Mouse (Mus musculus): ENCODE measurements around the gene Cast.

DNA sequence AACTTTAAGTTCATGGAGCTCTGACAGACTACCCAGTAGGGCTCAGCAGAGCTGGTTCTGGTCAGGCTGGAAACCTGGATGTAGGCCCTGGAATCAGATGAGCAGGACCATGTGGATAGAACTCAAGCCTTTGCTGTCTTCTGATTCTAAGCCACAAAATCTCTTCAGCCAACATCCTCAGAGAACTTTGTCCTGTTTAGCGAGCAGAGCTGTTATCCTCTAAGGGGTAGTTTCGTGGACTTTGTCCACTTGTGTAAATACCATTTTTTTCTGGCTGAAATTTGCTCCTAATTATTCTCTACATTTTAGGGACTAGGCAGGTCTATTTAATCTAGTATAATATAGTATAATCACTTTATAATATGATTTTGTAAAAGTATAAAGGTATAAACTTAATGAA is 42.2 kb upstream of the Cast start:
- TF ChIP-seq CTCF (IDR thresholded peaks at IDR 0.05; ENCODE audit: low read depth) (no peak), EP300 (optimal IDR thresholded peaks at IDR 0.05) (no peak)

Measured in stomach, postnatal 0 days (tissue).